Mouse (Mus musculus): Measurements from ENCODE around the gene Hfe.

GRCm38 (mm10) chr13:23710374-23711089, at the start of gene Hfe:
- no peak for TF ChIP-seq POU5F1 (IDR thresholded peaks at IDR 0.05; ENCODE audit: borderline replicate concordance, low read length)
- TF ChIP-seq CTCF (conservative IDR thresholded peaks at IDR 0.05; ENCODE audit: low read length): no peak
